Mouse (Mus musculus) frontal cortex, postnatal 10 days (tissue): ENCODE results near the gene Fhl1.
A peak's percentile ranks its signal among the peaks of the same experiment; 100 is the strongest.

Experiments
- DNase-seq, 2 experiments: peaks; one replicate each; pipeline ENCODE4 v3.0.0; 2022; ENCODE audit warnings: low spot score in 2 of 2, mixed read lengths in 1 of 2

Gene Fhl1

GRCm38 (mm10) chrX:56752144-56752543, 20.6 kb downstream of the Fhl1 start:
- DNase-seq = no peak

GRCm38 (mm10) chrX:56753317-56754289, 22.0 kb downstream of the Fhl1 start:
- DNase-seq = no peak

GRCm38 (mm10) chrX:56755646-56756045, 24.1 kb downstream of the Fhl1 start:
- peak in 1 of 2 experiments; percentile 11 for DNase-seq

- DNase-seq = no peak
These were observed 24.8 kb downstream of the Fhl1 start for GRCm38 (mm10) chrX:56756352-56756751.

GRCm38 (mm10) chrX:56760257-56760760, 28.7 kb downstream of the Fhl1 start:
- DNase-seq = no peak

- DNase-seq = no peak
These were observed 38.3 kb downstream of the Fhl1 start for GRCm38 (mm10) chrX:56769838-56770237.

- no peak for DNase-seq
These were observed 40.2 kb downstream of the Fhl1 start for GRCm38 (mm10) chrX:56771751-56772150.

- DNase-seq = no peak
These were observed 41.7 kb downstream of the Fhl1 start for GRCm38 (mm10) chrX:56773329-56773728.

- DNase-seq = no peak
These were observed 54.9 kb downstream of the Fhl1 start for GRCm38 (mm10) chrX:56786281-56787061.

GRCm38 (mm10) chrX:56787486-56787885, 55.9 kb downstream of the Fhl1 start:
- no peak for DNase-seq

GRCm38 (mm10) chrX:56790591-56790990, 59.0 kb downstream of the Fhl1 start:
- no peak for DNase-seq

GRCm38 (mm10) chrX:56791268-56791667, 59.7 kb downstream of the Fhl1 start:
- peak in 1 of 2 experiments; percentile 25 for DNase-seq

- DNase-seq = no peak
These were observed 90.4 kb downstream of the Fhl1 start, which contains the start of gene Map7d3 for GRCm38 (mm10) chrX:56821765-56822603. TSS of gene Map7d3 (minus strand) at chrX:56822326.

GRCm38 (mm10) chrX:56827492-56827891, 95.9 kb downstream of the Fhl1 start:
- DNase-seq = no peak

- DNase-seq = no peak
These were observed 104.3 kb downstream of the Fhl1 start for GRCm38 (mm10) chrX:56835842-56836241.

GRCm38 (mm10) chrX:56839369-56839768, 107.8 kb downstream of the Fhl1 start:
- DNase-seq = no peak

- DNase-seq = no peak
These were observed 109.7 kb downstream of the Fhl1 start for GRCm38 (mm10) chrX:56841255-56841654.
